Mouse (Mus musculus): Measurements from ENCODE around the gene Egfr.

Gene Egfr

GRCm38 (mm10) chr11:16895441-16896356, 143.7 kb downstream of the Egfr start:
- no peak for DNase-seq (ENCODE audit: low read depth, low spot score)

DNA sequence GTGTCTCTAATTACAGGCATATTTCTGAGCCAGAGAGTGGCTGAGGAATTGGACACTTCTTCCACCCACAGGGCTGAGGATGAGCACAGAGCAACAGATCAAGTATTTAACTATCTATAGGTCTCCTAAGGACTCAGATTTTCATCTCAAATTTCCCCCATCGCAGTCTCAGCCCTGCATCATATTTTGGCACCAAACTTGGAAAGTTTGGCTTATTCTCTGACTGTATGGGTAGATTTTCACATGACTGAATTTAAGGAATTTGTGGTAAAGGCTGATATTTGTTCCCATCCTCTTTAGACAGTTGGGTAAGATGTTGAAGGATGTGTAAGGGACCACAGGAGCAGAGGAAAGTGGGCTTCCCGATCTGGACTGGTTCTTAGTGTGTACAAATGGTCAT, 145.7 kb downstream of the Egfr start:
- DNase-seq (ENCODE audit: low read depth, low spot score), result no peak

DNA sequence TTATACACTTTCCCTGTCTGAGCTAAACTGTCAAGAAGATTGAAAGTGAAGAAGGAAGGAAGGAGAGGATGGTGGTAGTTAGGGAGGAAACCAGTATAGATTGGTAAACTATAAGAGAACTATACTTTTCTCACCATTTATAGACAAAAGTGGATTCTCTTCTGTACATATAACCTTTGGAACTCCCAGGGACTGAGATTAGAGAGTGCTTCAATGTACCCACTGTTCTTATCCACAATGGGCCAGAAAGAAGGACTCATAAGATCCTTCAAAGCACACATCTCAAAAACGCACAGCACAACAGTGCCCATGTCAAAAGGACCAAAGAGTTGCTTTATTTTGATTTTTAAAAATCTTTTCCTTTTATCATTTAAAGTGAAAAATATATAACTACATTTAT, 148.2 kb downstream of the Egfr start:
- no peak for DNase-seq (ENCODE audit: low read depth, low spot score)

DNA sequence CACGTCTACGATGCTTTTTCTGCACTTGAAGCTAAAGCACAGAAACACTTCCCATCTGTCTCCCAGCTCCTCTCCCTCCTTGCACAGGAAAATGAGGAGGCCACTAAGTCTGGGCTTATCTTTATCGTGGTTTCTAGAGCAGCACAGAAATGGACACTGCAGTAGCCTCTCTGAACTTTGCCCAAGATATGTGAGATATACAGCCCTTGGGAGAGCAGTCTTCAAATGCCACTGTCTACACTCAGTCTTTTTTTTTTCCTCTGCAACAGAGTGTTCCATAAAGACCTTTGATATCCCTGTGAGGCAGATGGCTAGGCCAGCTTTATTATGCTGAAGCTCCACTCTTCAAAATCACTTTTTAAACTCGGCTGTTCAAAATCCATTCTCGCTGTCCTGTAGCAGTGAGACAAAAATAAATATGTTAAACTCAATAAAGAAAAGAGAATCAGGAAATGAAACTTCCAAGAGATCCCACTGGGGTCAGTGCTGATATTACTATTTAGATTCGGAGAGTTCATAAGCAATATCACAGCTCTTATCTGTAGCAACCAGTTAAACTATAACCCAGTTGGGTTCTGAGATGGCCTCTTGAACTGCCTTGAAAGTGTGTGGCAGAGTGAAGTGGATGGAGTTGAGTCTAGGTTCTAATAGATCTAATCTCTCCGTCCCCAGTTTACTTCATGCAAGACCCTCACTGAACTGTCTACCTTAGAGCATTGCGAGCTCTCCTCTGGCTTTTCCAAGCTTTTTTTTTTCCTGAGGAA, 148.8 kb downstream of the Egfr start:
- no peak for DNase-seq (ENCODE audit: low read depth, low spot score)

DNA sequence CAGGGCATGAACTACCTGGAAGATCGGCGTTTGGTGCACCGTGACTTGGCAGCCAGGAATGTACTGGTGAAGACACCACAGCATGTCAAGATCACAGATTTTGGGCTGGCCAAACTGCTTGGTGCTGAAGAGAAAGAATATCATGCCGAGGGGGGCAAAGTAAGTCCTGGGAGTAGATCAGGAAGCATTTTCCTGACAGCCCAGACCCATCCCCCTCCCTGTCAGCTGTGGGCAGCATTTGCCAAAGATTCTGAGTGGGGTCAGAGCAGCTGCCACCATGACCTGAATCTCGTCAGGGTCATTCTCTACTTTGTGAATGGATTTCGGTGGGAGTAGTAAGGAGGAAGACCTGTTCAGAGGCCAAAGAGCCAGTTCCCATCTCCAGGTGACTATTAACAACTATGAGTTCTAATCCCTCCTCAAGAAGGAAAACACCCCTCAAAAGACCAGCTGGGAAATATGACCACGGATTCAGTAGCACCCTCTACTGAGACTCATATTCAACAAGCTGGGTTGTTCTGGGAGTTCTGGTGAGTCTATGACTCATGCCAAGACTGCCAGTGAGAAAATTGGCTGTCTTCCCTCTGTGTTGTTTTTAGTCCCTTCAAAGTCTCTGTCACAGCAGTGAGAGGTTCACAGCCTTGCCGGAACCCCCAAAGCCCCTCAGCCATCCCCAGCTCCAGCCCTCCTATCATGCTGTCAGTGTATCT, 152.5 kb downstream of the Egfr start:
- DNase-seq (ENCODE audit: low read depth, low spot score), result no peak

DNA sequence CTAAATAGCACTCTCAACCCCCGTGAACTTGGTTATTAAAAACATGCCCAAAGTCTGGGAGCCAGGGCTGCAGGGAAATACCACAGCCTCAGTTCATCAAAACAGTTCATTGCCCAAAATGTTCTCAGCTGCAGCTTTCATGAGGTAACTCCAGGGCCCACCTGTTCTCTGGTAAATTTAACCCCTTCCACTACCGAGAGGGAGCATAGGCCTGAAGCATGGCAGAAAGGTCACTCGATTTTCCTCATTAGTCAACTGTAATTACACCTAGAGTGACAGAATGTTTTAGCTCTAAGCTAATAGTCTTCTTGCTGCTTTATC, 153.0 kb downstream of the Egfr start:
- no peak for DNase-seq (ENCODE audit: low read depth, low spot score)

GRCm38 (mm10) chr11:16906530-16906929, 154.5 kb downstream of the Egfr start:
- DNase-seq (ENCODE audit: low read depth, low spot score), result no peak

DNA sequence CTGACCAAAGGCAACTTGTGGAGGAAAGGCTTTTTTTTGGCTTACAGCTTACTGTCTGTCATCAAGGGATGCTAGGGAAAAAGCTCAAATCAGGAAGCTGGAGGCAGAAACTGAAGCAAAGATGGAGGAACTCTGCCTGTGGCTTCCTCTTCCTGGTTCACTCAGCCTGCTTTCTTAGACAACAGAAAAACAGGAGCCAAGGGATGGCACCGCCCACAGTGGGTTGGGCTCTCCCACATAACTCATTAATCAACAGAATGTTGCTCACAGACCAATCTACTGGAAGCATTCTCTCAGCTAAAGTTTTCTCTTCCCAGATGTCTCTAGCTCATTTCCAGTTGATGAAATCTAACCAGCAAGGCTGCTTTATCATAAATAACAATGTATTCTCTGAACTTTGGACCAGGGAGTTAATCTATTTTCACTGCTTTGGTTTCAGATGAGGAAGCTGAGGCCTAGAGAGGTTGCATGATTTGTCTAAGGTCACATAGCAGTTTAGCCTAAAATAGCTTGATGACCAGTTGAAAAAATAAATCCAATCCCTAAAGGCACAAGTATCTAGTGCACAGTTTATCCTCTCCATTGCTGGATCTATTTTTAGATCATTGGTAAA, 155.6 kb downstream of the Egfr start:
- DNase-seq (ENCODE audit: low read depth, low spot score), result no peak

GRCm38 (mm10) chr11:16914756-16915155, 162.8 kb downstream of the Egfr start:
- DNase-seq (ENCODE audit: low read depth, low spot score), result no peak

DNA sequence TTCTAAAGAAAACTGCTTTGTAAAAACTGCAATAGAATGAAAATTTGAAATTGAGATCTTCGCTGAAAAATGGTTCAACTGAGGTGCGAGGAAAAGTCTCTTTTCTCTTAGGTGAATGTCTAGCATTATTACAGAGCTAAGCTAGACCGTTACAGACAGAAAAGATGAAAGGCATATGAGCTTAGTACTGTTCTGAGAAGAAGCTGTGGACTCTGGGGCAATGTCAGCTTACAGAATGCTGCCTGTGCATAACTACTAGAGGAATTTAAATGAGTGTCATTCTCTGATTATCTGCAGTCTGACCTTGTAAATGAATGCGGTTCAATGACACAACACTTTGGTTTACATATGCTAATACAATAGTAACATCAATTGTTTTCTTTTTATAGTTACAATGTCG, 163.8 kb downstream of the Egfr start:
- DNase-seq (ENCODE audit: low read depth, low spot score), result no peak

DNA sequence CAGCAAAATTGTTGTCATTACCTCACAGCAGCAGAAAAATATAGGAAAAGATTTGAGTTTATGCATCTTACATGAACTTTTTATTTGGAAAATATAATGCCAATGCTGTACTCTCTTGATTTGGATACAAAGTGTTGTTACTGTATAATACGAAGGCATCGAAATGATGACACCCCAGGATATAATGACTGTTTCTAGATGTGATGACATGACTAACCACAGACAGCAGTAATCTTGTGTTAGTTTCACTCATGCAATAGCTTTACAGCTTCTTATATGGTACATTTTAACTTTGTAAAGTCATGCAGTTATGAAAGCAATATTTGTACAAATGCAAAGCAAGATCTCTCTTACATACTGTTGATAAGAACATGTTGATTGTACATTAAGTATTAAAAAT, 165.5 kb downstream of the Egfr start:
- no peak for DNase-seq (ENCODE audit: low read depth, low spot score)

GRCm38 (mm10) chr11:16932159-16932558, 180.2 kb downstream of the Egfr start:
- no peak for DNase-seq (ENCODE audit: low read depth, low spot score)

DNA sequence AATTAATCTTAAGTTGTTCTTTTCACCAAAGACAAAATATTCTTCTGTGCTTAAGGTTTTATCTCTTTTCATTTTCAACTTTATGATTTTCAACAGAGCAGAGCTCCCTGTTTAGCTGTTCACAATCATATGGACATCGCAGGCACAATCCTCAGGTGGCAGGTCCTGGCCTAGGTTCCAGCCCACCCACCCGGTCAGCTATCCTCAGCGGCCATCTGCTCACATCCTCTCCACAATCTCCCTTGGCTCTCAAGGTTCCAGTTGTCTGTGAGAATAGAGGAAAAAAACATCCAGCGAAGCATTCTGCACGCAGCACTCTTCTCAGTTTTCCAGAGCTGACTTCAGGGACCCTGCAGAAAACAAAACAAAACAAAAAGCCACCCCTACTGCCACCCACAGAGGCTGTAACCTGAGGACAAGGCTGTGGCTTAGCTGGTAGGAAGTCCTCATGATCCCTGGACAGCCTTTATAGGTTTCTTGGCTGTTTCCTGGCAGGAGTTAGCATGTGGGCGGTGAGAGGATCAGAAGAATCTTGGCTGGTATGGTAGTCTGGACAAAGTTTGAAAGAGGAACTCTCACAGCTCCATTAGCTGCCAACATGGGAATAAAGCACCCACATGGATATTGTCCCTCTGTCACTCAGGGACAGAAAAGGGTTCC, 183.7 kb downstream of the Egfr start:
- DNase-seq (ENCODE audit: low read depth, low spot score), result no peak

DNA sequence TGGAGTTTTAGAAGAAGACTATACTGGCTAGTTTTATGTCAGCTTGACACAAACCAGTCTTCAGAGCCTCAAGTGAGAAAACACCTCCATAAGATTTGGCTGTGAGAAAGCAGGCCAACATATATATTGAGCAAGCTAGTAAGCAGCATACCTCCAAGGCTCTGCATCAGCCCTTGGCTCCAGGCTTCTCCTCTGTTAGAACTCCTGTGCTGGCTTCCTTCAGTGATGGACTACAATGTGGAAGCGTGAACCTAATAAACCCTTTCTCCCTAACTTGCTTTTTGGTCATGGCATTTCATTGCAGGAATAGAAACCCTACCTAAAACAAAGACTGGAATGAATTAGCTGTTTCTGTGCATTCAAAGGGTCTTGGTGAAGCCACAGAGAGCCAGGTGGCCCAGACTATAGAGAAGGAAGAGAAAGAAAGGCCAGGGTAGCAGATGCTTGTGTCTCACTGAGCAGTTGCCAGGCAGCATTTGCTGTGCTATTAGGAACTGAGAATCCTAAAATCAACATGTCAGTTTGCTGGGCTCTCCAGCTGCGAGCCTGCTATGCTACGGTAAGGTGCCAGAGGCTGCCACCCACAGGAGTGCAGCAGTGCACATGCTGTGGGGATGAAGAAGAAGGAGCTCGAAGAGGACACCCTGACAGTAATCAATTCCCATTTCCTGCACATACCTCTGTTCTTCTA, 189.2 kb downstream of the Egfr start:
- no peak for DNase-seq (ENCODE audit: low read depth, low spot score)

GRCm38 (mm10) chr11:16941973-16942452, 190.0 kb downstream of the Egfr start:
- DNase-seq (ENCODE audit: low read depth, low spot score), result no peak

- DNase-seq (ENCODE audit: low read depth, low spot score), result no peak
Observed at GRCm38 (mm10) chr11:16943016-16943415, 191.0 kb downstream of the Egfr start.

GRCm38 (mm10) chr11:16948756-16949155, 196.8 kb downstream of the Egfr start:
- DNase-seq (ENCODE audit: low read depth, low spot score), result no peak

GRCm38 (mm10) chr11:16950226-16950975, 198.4 kb downstream of the Egfr start:
- DNase-seq (ENCODE audit: low read depth, low spot score), result no peak

DNA sequence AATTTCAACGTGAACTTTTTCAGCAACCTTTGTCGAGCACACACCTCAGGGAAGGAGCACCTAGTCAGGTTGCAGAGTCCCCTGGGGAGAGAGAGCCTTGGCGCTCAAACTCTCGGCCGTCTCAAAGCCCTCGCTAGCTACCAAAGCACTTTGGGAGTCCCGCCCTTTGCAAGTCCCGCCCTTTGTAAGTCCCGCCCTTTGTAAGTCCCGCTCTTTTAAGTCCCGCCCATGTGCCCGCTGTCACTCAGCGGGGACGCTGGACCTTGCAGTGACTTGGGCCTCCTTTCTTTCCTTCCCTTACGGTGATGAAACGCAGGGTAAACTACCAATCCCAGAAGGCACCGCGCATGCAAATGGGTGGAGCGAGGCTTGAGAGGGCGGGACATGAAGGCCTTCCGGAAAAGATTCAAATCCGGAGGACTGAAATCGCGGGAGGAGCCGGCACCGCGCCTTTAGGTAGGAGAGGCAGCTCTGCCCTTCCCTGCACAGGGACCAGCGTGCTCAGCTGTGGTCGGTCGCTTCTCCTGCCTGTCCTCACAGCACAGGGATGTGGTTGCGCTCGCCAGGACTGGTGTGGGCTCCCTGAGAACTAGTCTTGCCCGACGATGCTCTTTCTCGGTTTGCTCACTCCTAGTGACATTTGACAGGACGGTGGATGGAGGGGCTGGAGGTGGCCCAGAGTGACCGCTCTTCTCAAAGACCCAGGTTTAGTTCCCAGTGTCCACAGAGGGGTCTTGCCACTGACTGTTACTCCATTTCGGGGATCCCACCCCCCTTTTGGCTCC, 199.2 kb downstream of the Egfr start, which contains the start of gene Fbxo48:
Gene Fbxo48, plus strand, starts transcription at position 400 of the 785 bp plus-strand sequence.
- peak; percentile 95 for DNase-seq (ENCODE audit: low read depth, low spot score)

Measured in retina, adult 2 months (tissue).